Mouse (Mus musculus): Measurements from ENCODE around the gene Iba57.
"Not testable (repeated sequence)": the region's sequence is repeated elsewhere in the genome, so short reads cannot be mapped to it uniquely, and the experiment has no call there.

Iba57 gene

GRCm38 (mm10) chr11:59163255-59164236 lies at the start of gene Iba57:
Iba57 (minus strand) TSS chr11:59163739.
- peak; percentile 99 for DNase-seq (ENCODE audit: low spot score)

GRCm38 (mm10) chr11:59212892-59213494 lies 49.5 kb upstream of the Iba57 start:
- no peak for DNase-seq (ENCODE audit: low spot score)

- not testable (repeated sequence) for DNase-seq (ENCODE audit: low spot score)
Observed at GRCm38 (mm10) chr11:59212320-59212719, 48.8 kb upstream of the Iba57 start.

GRCm38 (mm10) chr11:59211561-59211960 lies 48.0 kb upstream of the Iba57 start:
- DNase-seq (ENCODE audit: low spot score) = not testable (repeated sequence)

GRCm38 (mm10) chr11:59210020-59210419 lies 46.5 kb upstream of the Iba57 start:
- no peak for DNase-seq (ENCODE audit: low spot score)

- no peak for DNase-seq (ENCODE audit: low spot score)
Observed at GRCm38 (mm10) chr11:59209580-59209979, 46.0 kb upstream of the Iba57 start.

- peak; percentile 65 for DNase-seq (ENCODE audit: low spot score)
Observed at GRCm38 (mm10) chr11:59209003-59209441, 45.5 kb upstream of the Iba57 start.

GRCm38 (mm10) chr11:59208153-59208831 lies 44.8 kb upstream of the Iba57 start, which contains the start of gene 2310033P09Rik:
2310033P09Rik (plus strand) TSS chr11:59208321.
- DNase-seq (ENCODE audit: low spot score) = peak; percentile 94

GRCm38 (mm10) chr11:59202081-59202995 lies 38.8 kb upstream of the Iba57 start, which contains the start of gene Mrpl55:
Mrpl55 (plus strand) TSS chr11:59202486.
- DNase-seq (ENCODE audit: low spot score) = peak; percentile 93

GRCm38 (mm10) chr11:59201216-59202002 lies 37.9 kb upstream of the Iba57 start:
- DNase-seq (ENCODE audit: low spot score) = no peak

GRCm38 (mm10) chr11:59196230-59196629 lies 32.7 kb upstream of the Iba57 start:
- peak; percentile 48 for DNase-seq (ENCODE audit: low spot score)

- DNase-seq (ENCODE audit: low spot score) = no peak
Observed at GRCm38 (mm10) chr11:59192059-59192386, 28.5 kb upstream of the Iba57 start, which contains the start of gene Guk1. Guk1 (minus strand) TSS chr11:59192212.

- peak; percentile 96 for DNase-seq (ENCODE audit: low spot score)
Observed at GRCm38 (mm10) chr11:59191231-59192058, 27.9 kb upstream of the Iba57 start.

GRCm38 (mm10) chr11:59187706-59188105 lies 24.2 kb upstream of the Iba57 start:
- no peak for DNase-seq (ENCODE audit: low spot score)

GRCm38 (mm10) chr11:59185490-59185889 lies 22.0 kb upstream of the Iba57 start:
- no peak for DNase-seq (ENCODE audit: low spot score)

GRCm38 (mm10) chr11:59183821-59184220 lies 20.3 kb upstream of the Iba57 start:
- peak; percentile 60 for DNase-seq (ENCODE audit: low spot score)

GRCm38 (mm10) chr11:59182864-59183331 lies 19.4 kb upstream of the Iba57 start, which contains the start of gene Gjc2:
Gjc2 (minus strand) TSS chr11:59183213.
- peak; percentile 30 for DNase-seq (ENCODE audit: low spot score)

- no peak for DNase-seq (ENCODE audit: low spot score)
Observed at GRCm38 (mm10) chr11:59176921-59177320, 13.4 kb upstream of the Iba57 start.

GRCm38 (mm10) chr11:59176475-59176874 lies 12.9 kb upstream of the Iba57 start:
- no peak for DNase-seq (ENCODE audit: low spot score)

Data from lung, postnatal 25 days (tissue).